Mouse (Mus musculus) stomach, embryonic 16.5 days (tissue): ENCODE results near the gene Dynll2. TPM values are rescaled to one million over a fixed set of nuclear protein-coding genes. Genes with fewer than 3 reads are reported as not detected.

Source experiments
- ATAC-seq: fragments of 200-750 bp; cut with Nextera tagmentation; 2 replicates; pipeline ENCODE4 v1.8.0; 2017; ENCODE audit warnings: moderate number of reproducible peaks, moderate TSS enrichment; ENCODE audit not compliant: insufficient read depth, low FRiP score
- H3K27ac ChIP-seq: fragments of 300-500 bp; sonication (generic); 2 replicates; pipeline ENCODE4 v1.5.1; 2014; ENCODE audit warnings: low read length
- H3K27me3 ChIP-seq: fragments of 300-500 bp; sonication (generic); 2 replicates; pipeline ENCODE4 v1.6.1; 2014; ENCODE audit warnings: low read length, control low read depth, mixed read lengths; ENCODE audit not compliant: control insufficient read depth, insufficient read depth
- H3K36me3 ChIP-seq: fragments of 300-500 bp; sonication (generic); 2 replicates; pipeline ENCODE4 v1.6.1; 2014; ENCODE audit warnings: low read length; ENCODE audit not compliant: control insufficient read depth, insufficient read depth
- H3K4me1 ChIP-seq: fragments of 300-500 bp; sonication (generic); 2 replicates; pipeline ENCODE4 v1.6.1; 2014; ENCODE audit warnings: low read length, control low read depth, mixed read lengths; ENCODE audit not compliant: control insufficient read depth, insufficient read depth
- H3K4me2 ChIP-seq: fragments of 300-500 bp; sonication (generic); 2 replicates; pipeline ENCODE4 v1.6.1; 2014; ENCODE audit warnings: low read depth, low read length, mixed read lengths
- H3K4me3 ChIP-seq: fragments of 300-500 bp; sonication (generic); replicated peaks from 2 replicates; pipeline ENCODE4 v1.5.1; 2014; ENCODE audit warnings: mild to moderate bottlenecking, low read length
- H3K9ac ChIP-seq: fragments of 300-500 bp; sonication (generic); 2 replicates; pipeline ENCODE4 v1.6.1; 2014; ENCODE audit warnings: low read length
- H3K9me3 ChIP-seq: fragments of 300-500 bp; sonication (generic); replicated peaks from 2 replicates; pipeline ENCODE4 v1.6.1; 2016; ENCODE audit warnings: low read length, control low read depth; ENCODE audit not compliant: control insufficient read depth
- WGBS: fragments of 180-500 bp; shearing (Covaris S2); extraction: QIAGEN DNeasy Blood & Tissue Kit; methylation state at CpG from one replicate; pipeline ENCODE4 v1.1.7; 2014; 5-methylcytosine and 5-hydroxymethylcytosine counted together
- polyA plus RNA-seq: library from polyadenylated mRNA; unstranded; fragments of >200 nt; fragmentation: Nextera tagmentation; extraction: Ambion mirVana; gene quantifications from 2 replicates; pipeline ENCODE4 v1.2.1, GENCODE M21; 2015

Gene Dynll2
- polyA plus RNA-seq, 1 experiment from 2014 or later = 16.5 TPM

DNA sequence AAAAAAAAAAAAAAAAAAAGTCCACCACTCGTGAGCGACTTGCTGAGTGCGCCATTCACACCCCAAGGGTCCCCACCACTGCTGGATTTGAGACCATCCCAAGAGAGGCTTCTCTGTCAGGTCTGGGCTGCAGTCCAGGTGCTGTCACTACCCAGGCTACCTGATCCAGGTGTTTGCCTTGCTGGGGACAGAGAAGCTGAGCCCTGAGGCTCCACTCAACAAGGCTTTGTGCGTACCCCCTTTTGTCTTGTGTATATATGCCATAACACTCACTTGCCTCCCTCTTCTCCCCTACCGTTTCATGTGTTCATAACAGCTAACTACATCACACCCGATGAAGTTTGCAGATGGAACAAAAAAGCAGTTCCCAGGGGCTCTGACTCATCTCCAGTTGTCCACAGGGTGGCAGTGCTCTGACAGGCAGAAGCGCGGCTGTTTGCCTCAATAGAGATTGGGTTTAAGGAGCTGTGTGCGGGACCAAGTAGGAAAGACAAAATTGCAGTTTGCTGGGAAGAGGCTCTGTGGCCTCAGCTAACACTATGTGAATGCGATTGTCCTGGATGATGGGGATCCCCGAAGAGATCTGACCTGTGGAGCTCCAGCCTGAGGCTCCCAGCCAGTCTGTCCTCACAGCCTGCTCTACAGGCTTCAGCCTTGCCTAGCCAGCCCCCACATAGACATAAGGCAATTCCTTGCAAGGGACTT lies 12.7 kb downstream of the Dynll2 start:
- H3K4me1 ChIP-seq = peaks cover 4% of the 10 kb centered on the region; the same call in 1 of the 2 replicates
- peak; percentile 24; the same call in 1 of the 2 replicates for ATAC-seq
- no peaks in the 10 kb centered on the region for H3K27me3 ChIP-seq
- no peak overlapping the region for H3K4me3 ChIP-seq
- 13% methylated on average over 11 of the region's 11 CpGs for WGBS
- no peaks in the 10 kb centered on the region; the same call in 1 of the 2 replicates for H3K36me3 ChIP-seq
- no peaks in the 10 kb centered on the region for H3K9me3 ChIP-seq
- no peak overlapping the region; the same call in 1 of the 2 replicates for H3K9ac ChIP-seq
- H3K4me2 ChIP-seq = no peak overlapping the region
- no peak overlapping the region for H3K27ac ChIP-seq

DNA sequence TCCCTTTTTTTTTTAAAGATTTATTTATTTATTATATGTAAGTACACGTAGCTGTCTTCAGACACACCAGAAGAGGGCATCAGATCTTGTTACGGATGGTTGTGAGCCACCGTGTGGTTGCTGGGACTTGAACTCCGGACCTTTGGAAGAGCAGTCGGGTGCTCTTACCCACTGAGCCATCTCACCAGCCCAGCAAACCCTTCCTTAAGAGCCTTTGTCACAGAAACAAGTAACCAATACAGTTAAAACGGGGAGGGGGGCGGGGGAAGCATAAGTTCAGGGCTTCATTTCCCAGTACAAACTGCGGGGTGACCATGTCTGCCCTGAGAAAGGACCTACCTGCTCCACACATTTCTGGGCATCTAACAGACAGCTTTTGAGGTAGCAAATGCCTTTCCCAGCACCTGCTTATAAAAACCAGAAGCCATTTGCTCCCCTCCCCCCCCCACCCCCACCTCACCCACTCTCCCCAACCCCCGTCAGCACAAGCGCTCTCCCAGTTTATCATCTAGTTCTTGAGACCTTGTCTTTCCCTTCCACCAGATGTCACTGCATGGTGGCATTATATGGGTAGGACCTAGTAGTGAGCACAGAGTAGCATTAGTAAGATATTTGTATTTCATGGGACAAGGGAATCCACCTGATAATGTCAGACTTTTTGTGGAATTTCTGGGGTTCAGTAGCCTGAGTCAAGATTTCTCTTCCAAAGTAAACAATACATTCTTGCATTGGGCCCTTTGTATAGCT lies 13.6 kb downstream of the Dynll2 start:
- no peak for ATAC-seq
- Histone ChIP-seq H3K9ac (no peak overlapping the region), H3K9me3 (no peaks in the 10 kb centered on the region), H3K36me3 (no peaks in the 10 kb centered on the region), H3K27me3 (no peaks in the 10 kb centered on the region), H3K4me1 (peaks cover 4% of the 10 kb centered on the region; the same call in 1 of the 2 replicates), H3K4me2 (no peak overlapping the region), H3K27ac (no peak overlapping the region), H3K4me3 (no peak overlapping the region)
- 48% methylated on average over 10 of the region's 10 CpGs for WGBS

DNA sequence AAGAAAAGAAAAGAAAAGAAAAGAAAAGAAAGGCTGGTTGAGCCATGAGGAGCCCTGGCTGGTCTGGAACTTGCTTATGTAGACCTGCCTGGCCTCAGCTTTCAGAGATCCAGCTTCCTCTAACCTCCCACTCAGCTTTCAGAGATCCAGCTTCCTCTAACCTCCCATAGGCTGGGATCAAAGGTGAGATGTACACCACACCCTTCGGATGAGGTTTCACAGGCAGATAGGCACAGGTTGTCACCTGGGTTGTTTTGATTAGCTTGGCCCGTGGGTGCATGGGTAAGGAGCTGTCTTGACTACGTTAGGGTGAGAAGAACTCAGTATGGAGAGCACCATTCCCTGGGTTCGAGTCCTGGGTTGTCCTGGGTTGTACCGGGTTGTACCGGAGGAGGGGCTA lies 14.5 kb downstream of the Dynll2 start:
- Histone ChIP-seq H3K4me1 (peaks cover 6% of the 10 kb centered on the region; the same call in 1 of the 2 replicates), H3K9me3 (no peaks in the 10 kb centered on the region), H3K9ac (no peak overlapping the region), H3K4me2 (no peak overlapping the region), H3K4me3 (no peak overlapping the region), H3K27me3 (no peaks in the 10 kb centered on the region), H3K36me3 (no peaks in the 10 kb centered on the region), H3K27ac (no peak overlapping the region)
- peak; percentile 30; the same call in 1 of the 2 replicates for ATAC-seq
- WGBS = 72% methylated on average over 6 of the region's 6 CpGs

GRCm38 (mm10) chr11:87968356-87969122 lies 18.8 kb downstream of the Dynll2 start:
- peak; percentile 42; the same call in 1 of the 2 replicates for ATAC-seq
- H3K27me3 ChIP-seq = no peaks in the 10 kb centered on the region
- H3K9me3 ChIP-seq = no peaks in the 10 kb centered on the region
- H3K4me3 ChIP-seq = no peak overlapping the region
- no peaks in the 10 kb centered on the region for H3K36me3 ChIP-seq
- WGBS = 13% methylated on average over 19 of the region's 20 CpGs
- H3K9ac ChIP-seq = no peak overlapping the region
- H3K4me1 ChIP-seq = peaks cover 4% of the 10 kb centered on the region; the same call in 1 of the 2 replicates
- H3K4me2 ChIP-seq = peak overlapping the region; percentile 52
- H3K27ac ChIP-seq = no peak overlapping the region

GRCm38 (mm10) chr11:87967692-87968289 lies 19.5 kb downstream of the Dynll2 start:
- no peak overlapping the region for H3K27ac ChIP-seq
- H3K4me1 ChIP-seq = peaks cover 4% of the 10 kb centered on the region; the same call in 1 of the 2 replicates
- H3K4me2 ChIP-seq = peak overlapping the region; percentile 52
- no peaks in the 10 kb centered on the region for H3K36me3 ChIP-seq
- ATAC-seq = no peak
- no peaks in the 10 kb centered on the region for H3K27me3 ChIP-seq
- WGBS = 2% methylated on average over 17 of the region's 17 CpGs
- no peak overlapping the region for H3K9ac ChIP-seq
- no peaks in the 10 kb centered on the region for H3K9me3 ChIP-seq
- H3K4me3 ChIP-seq = peak overlapping the region; percentile 28

DNA sequence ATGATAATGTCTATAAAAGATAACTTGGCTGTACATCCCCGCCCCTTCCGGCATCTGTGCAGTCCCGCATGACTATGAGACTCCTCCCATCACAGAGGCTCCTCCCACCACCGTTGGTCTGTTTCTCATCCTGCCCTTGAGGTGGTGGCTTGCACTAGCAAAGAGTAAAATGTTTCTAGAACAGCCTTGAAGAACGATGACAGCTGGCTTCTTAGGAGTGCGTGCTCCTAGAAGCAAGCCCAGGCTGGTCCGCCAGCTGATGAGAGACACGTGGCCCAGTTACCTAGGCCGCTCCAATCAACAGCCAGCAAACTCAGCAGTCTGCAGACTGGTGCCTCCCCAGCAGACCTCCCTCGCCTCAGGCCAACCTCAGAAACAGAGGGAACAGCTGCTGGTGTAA lies 21.1 kb downstream of the Dynll2 start:
- H3K9ac ChIP-seq = no peak overlapping the region; the same call in 1 of the 2 replicates
- H3K4me3 ChIP-seq = no peak overlapping the region
- no peak overlapping the region for H3K27ac ChIP-seq
- H3K4me1 ChIP-seq = peaks cover 4% of the 10 kb centered on the region; the same call in 1 of the 2 replicates
- no peaks in the 10 kb centered on the region for H3K27me3 ChIP-seq
- peak; percentile 57; the same call in 1 of the 2 replicates for ATAC-seq
- 23% methylated on average over 10 of the region's 10 CpGs for WGBS
- H3K9me3 ChIP-seq = no peaks in the 10 kb centered on the region
- H3K4me2 ChIP-seq = no peak overlapping the region
- no peaks in the 10 kb centered on the region for H3K36me3 ChIP-seq

- H3K4me3 ChIP-seq = no peak overlapping the region
- H3K4me1 ChIP-seq = peaks cover 4% of the 10 kb centered on the region; the same call in 1 of the 2 replicates
- H3K9me3 ChIP-seq = no peaks in the 10 kb centered on the region
- 46% methylated on average over 3 of the region's 3 CpGs for WGBS
- H3K27me3 ChIP-seq = no peaks in the 10 kb centered on the region
- no peak overlapping the region for H3K27ac ChIP-seq
- H3K4me2 ChIP-seq = no peak overlapping the region
- H3K9ac ChIP-seq = no peak overlapping the region
- no peaks in the 10 kb centered on the region for H3K36me3 ChIP-seq
- no peak for ATAC-seq
These were observed 22.0 kb downstream of the Dynll2 start for GRCm38 (mm10) chr11:87965293-87965692.

GRCm38 (mm10) chr11:87957066-87957465 lies 30.3 kb downstream of the Dynll2 start:
- H3K4me1 ChIP-seq = no peaks in the 10 kb centered on the region
- no peak overlapping the region for H3K27ac ChIP-seq
- H3K36me3 ChIP-seq = no peaks in the 10 kb centered on the region
- no peak overlapping the region for H3K4me2 ChIP-seq
- H3K9me3 ChIP-seq = no peaks in the 10 kb centered on the region
- ATAC-seq = no peak
- H3K27me3 ChIP-seq = no peaks in the 10 kb centered on the region
- H3K9ac ChIP-seq = no peak overlapping the region
- no peak overlapping the region for H3K4me3 ChIP-seq
- WGBS = 30% methylated on average over 7 of the region's 7 CpGs
